In the genomic region with DNA sequence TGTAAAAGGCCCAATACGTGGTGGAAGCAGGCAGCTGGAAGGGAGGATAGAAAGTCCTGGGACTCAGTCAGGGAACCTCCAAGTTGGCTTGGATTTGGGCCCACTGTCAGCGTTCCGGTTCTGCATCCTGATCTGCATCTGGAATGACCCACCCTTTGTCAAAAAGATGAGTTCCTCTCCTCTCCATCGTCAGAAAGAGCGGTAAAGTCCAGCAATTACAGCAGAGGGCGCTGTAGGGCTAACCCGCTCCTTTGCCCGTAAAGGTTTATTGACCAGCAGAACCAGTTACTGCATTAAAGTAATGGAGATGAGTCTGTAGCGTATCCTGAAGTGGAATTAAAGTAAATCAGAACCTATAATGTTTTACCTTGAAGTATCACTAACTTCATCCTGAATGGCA, we compare ENCODE assay signal across 9 mouse cellular contexts. TPM values are rescaled to one million over a fixed set of nuclear protein-coding genes. Genes with fewer than 3 reads are reported as not detected.
DNase-seq lines count a peak whose midpoint lies in the region; ATAC-seq lines count a peak whose summit lies in the region.
"Had no signal": no experiment of that assay in that cellular context is flagged by ENCODE, and none has a peak within 500 bp of the region (broad histone marks: within the 10 kb centered on the region; RNA-seq: fewer than 3 reads in every experiment).

No protein-coding gene starts in this region.

- H3K9me3 ChIP-seq in heart, embryonic 11.5 days (replicated peaks; ENCODE audit: control insufficient read depth, low read length) = no peaks in the 10 kb centered on the region

- peak; percentile 43 to 72 for DNase-seq in heart, adult 18-20 months
- DNase-seq in urinary bladder, postnatal 14 days (ENCODE audit: low spot score) = peak; percentile 60
- no peak for DNase-seq in urinary bladder, postnatal 10 days (ENCODE audit: low spot score)
- peak; percentile 81 to 84 for DNase-seq in cerebellum, postnatal 10 days
- peak; percentile 74 for DNase-seq in induced T-regulatory cell, adult 2 months (ENCODE audit: low read depth)
- DNase-seq in lung, postnatal 36 days = peak; percentile 57
- peak; percentile 58 for DNase-seq in testis, postnatal 14 days (ENCODE audit: low spot score)

- ATAC-seq in heart, embryonic 11.5 days (replicated peaks; ENCODE audit: insufficient number of reproducible peaks, low FRiP score, low TSS enrichment) = no peak

- no peak overlapping the region for H3K27ac ChIP-seq in heart, embryonic 11.5 days (ENCODE audit: low read depth, low read length)

- WGBS in heart, embryonic 11.5 days (ENCODE audit: insufficient replicate concordance) = 17% methylated on average over 9 of the region's 9 CpGs

- no peak overlapping the region for H3K4me3 ChIP-seq in heart, embryonic 11.5 days (ENCODE audit: low read depth, low read length)

- H3K27me3 ChIP-seq in heart, embryonic 11.5 days (ENCODE audit: control insufficient read depth, insufficient read depth, low read length) = peaks cover 2% of the 10 kb centered on the region; the same call in 1 of the 2 replicates

- no peaks in the 10 kb centered on the region for H3K4me1 ChIP-seq in heart, embryonic 11.5 days (ENCODE audit: control insufficient read depth, insufficient read depth, low read length)

- H3K9ac ChIP-seq in heart, embryonic 11.5 days (ENCODE audit: low read depth, low read length) = no peak overlapping the region

- no peak overlapping the region for H3K4me2 ChIP-seq in heart, embryonic 11.5 days

- no peaks in the 10 kb centered on the region for H3K36me3 ChIP-seq in heart, embryonic 11.5 days (ENCODE audit: control insufficient read depth, insufficient read depth, low read length)

RNA-seq across cellular contexts. Expression of a gene that starts 7.5 kb away (rescaled TPM):
- 100 to 1,000 TPM; 151 to 158 TPM for total RNA-seq in heart, adult 18-20 months (2021)
- 632 and 689 TPM in 2 replicates for polyA plus RNA-seq in heart, embryonic 11.5 days (2014; fragmentation: Nextera tagmentation; extraction: Ambion mirVana)

RNA-seq across cellular contexts. Expression of a gene that starts 23.3 kb away (rescaled TPM):
- 1 to 10 TPM; 3.8 to 4.1 TPM for total RNA-seq in heart, adult 18-20 months (2021)
- polyA plus RNA-seq in heart, embryonic 11.5 days (2014; fragmentation: Nextera tagmentation; extraction: Ambion mirVana) = 1.8 and 2.5 TPM in 2 replicates

RNA-seq across cellular contexts. Expression of a gene that starts 32.9 kb away (rescaled TPM):
- total RNA-seq in heart, adult 18-20 months (2021) = not detected
- not detected in 2 replicates for polyA plus RNA-seq in heart, embryonic 11.5 days (2014; fragmentation: Nextera tagmentation; extraction: Ambion mirVana)
- total RNA-seq: layer of hippocampus, postnatal 25 days had no signal
